In genomic region chr5:34632996-34633395, GRCm38 (mm10) we compare ENCODE assay signal across 8 mouse cellular contexts.
"Had no signal": no experiment of that assay in that cellular context is flagged by ENCODE, and none has a peak within 500 bp of the region (broad histone marks: within the 10 kb centered on the region; RNA-seq: fewer than 3 reads in every experiment).

No protein-coding gene starts in this region.

- H3K9me3 ChIP-seq: limb, embryonic 13.5 days; midbrain, embryonic 13.5 days; stomach, embryonic 15.5 days had no signal

- H3K27ac ChIP-seq: limb, embryonic 13.5 days; midbrain, embryonic 13.5 days; stomach, embryonic 15.5 days had no signal

- DNase-seq: kidney, adult 8-10 months; kidney, postnatal 25 days; left cerebral cortex, postnatal 4 days had no signal

- H3K9ac ChIP-seq: limb, embryonic 13.5 days; midbrain, embryonic 13.5 days; stomach, embryonic 15.5 days had no signal

- H3K4me2 ChIP-seq: limb, embryonic 13.5 days; midbrain, embryonic 13.5 days; stomach, embryonic 15.5 days had no signal

- ATAC-seq: intestine, postnatal 0 days; midbrain, embryonic 13.5 days had no signal

- H3K4me3 ChIP-seq: layer of hippocampus, adult 2 months; limb, embryonic 13.5 days; midbrain, embryonic 13.5 days; stomach, embryonic 15.5 days had no signal

- H3K27me3 ChIP-seq: limb, embryonic 13.5 days; midbrain, embryonic 13.5 days; stomach, embryonic 15.5 days had no signal
